Mouse (Mus musculus) neural tube, embryonic 12.5 days (tissue): Measurements from ENCODE around the gene Ank. TPM values are rescaled to one million over a fixed set of nuclear protein-coding genes. Genes with fewer than 3 reads are reported as not detected.

Experiments used
- ATAC-seq: fragments of 200-750 bp; cut with Nextera tagmentation; 2 replicates; pipeline ENCODE4 v1.8.0; 2017; ENCODE audit warnings: low read depth, mild to moderate bottlenecking, moderate TSS enrichment, moderate library complexity; ENCODE audit not compliant: low FRiP score
- H3K27ac ChIP-seq: fragments of 300-500 bp; sonication (generic); 2 replicates; pipeline ENCODE4 v1.5.1; 2016
- H3K27me3 ChIP-seq: fragments of 300-500 bp; sonication (generic); replicated peaks from 2 replicates; pipeline ENCODE4 v1.6.1; 2016; ENCODE audit warnings: mild to moderate bottlenecking
- H3K36me3 ChIP-seq: fragments of 300-500 bp; sonication (generic); 2 replicates; pipeline ENCODE4 v1.6.1; 2016; ENCODE audit warnings: mild to moderate bottlenecking
- H3K4me1 ChIP-seq: fragments of 300-500 bp; sonication (generic); 2 replicates; pipeline ENCODE4 v1.6.1; 2016
- H3K4me2 ChIP-seq: fragments of 300-500 bp; sonication (generic); replicated peaks from 2 replicates; pipeline ENCODE4 v1.6.1; 2016; ENCODE audit warnings: mild to moderate bottlenecking
- H3K4me3 ChIP-seq: fragments of 300-500 bp; sonication (generic); 2 replicates; pipeline ENCODE4 v1.5.1; 2016
- H3K9ac ChIP-seq: fragments of 300-500 bp; sonication (generic); 2 replicates; pipeline ENCODE4 v1.6.1; 2016; ENCODE audit warnings: mild to moderate bottlenecking
- H3K9me3 ChIP-seq: fragments of 300-500 bp; sonication (generic); 2 replicates; pipeline ENCODE4 v1.6.1; 2016; ENCODE audit warnings: mild to moderate bottlenecking
- WGBS: fragments of 180-500 bp; shearing (Covaris S2); methylation state at CpG from one replicate; pipeline ENCODE4 v1.1.7; 2016; 5-methylcytosine and 5-hydroxymethylcytosine counted together
- polyA plus RNA-seq: library from polyadenylated mRNA; unstranded; fragments of >200 nt; fragmentation: Nextera tagmentation; extraction: Ambion mirVana; gene quantifications from 2 replicates; pipeline ENCODE4 v1.2.1, GENCODE M21; 2016

The Ank gene
- polyA plus RNA-seq, 1 experiment from 2014 or later = 12.3 TPM

GRCm38 (mm10) chr15:27625014-27625889 is 158.8 kb downstream of the Ank start:
- 90% methylated on average over 13 of the region's 13 CpGs for WGBS
- H3K4me2 ChIP-seq = no peak overlapping the region
- ATAC-seq = no peak
- no peak overlapping the region for H3K4me3 ChIP-seq
- H3K27ac ChIP-seq = no peak overlapping the region
- no peaks in the 10 kb centered on the region for H3K27me3 ChIP-seq
- H3K36me3 ChIP-seq = peaks cover 23% of the 10 kb centered on the region
- H3K9ac ChIP-seq = no peak overlapping the region
- peaks cover 21% of the 10 kb centered on the region for H3K4me1 ChIP-seq
- no peaks in the 10 kb centered on the region for H3K9me3 ChIP-seq

- H3K4me2 ChIP-seq = no peak overlapping the region
- H3K4me3 ChIP-seq = no peak overlapping the region
- peaks cover 23% of the 10 kb centered on the region for H3K36me3 ChIP-seq
- H3K9ac ChIP-seq = no peak overlapping the region
- H3K4me1 ChIP-seq = peaks cover 21% of the 10 kb centered on the region
- ATAC-seq = no peak
- WGBS = 92% methylated on average over 10 of the region's 10 CpGs
- H3K27ac ChIP-seq = no peak overlapping the region
- H3K9me3 ChIP-seq = no peaks in the 10 kb centered on the region
- H3K27me3 ChIP-seq = no peaks in the 10 kb centered on the region
Measured at GRCm38 (mm10) chr15:27625890-27626255, 159.4 kb downstream of the Ank start.

GRCm38 (mm10) chr15:27626314-27626713 is 159.8 kb downstream of the Ank start:
- Histone ChIP-seq H3K27me3 (no peaks in the 10 kb centered on the region), H3K9me3 (no peaks in the 10 kb centered on the region), H3K4me3 (no peak overlapping the region), H3K4me1 (peaks cover 21% of the 10 kb centered on the region), H3K36me3 (peaks cover 19% of the 10 kb centered on the region), H3K4me2 (no peak overlapping the region), H3K27ac (no peak overlapping the region), H3K9ac (no peak overlapping the region)
- WGBS = 95% methylated on average over 1 of the region's 1 CpGs
- ATAC-seq = no peak

GRCm38 (mm10) chr15:27627794-27628193 is 161.3 kb downstream of the Ank start:
- no peak overlapping the region for H3K4me3 ChIP-seq
- H3K27me3 ChIP-seq = no peaks in the 10 kb centered on the region

GRCm38 (mm10) chr15:27629046-27629445 is 162.6 kb downstream of the Ank start:
- peak overlapping the region; percentile 84 for H3K4me2 ChIP-seq
- H3K4me3 ChIP-seq = no peak overlapping the region
- no peak overlapping the region for H3K9ac ChIP-seq
- no peaks in the 10 kb centered on the region for H3K9me3 ChIP-seq
- H3K27me3 ChIP-seq = no peaks in the 10 kb centered on the region
- ATAC-seq = no peak
- H3K27ac ChIP-seq = no peak overlapping the region
- peaks cover 21% of the 10 kb centered on the region for H3K4me1 ChIP-seq
- 83% methylated on average over 4 of the region's 4 CpGs for WGBS
- peaks cover 12% of the 10 kb centered on the region; the same call in 1 of the 2 replicates for H3K36me3 ChIP-seq

More at GRCm38 (mm10) chr15:27627794-27628193, 161.3 kb downstream of the Ank start:
- Histone ChIP-seq H3K4me2 (no peak overlapping the region), H3K27ac (no peak overlapping the region), H3K36me3 (peaks cover 17% of the 10 kb centered on the region; the same call in 1 of the 2 replicates), H3K9me3 (no peaks in the 10 kb centered on the region), H3K9ac (no peak overlapping the region), H3K4me1 (peaks cover 21% of the 10 kb centered on the region)
- no peak for ATAC-seq
- whole genome bisulfite sequencing = 95% methylated on average over 9 of the region's 9 CpGs

GRCm38 (mm10) chr15:27629800-27630600 is 163.5 kb downstream of the Ank start:
- Histone ChIP-seq H3K4me2 (peak overlapping the region; percentile 84), H3K4me1 (peaks cover 21% of the 10 kb centered on the region), H3K9ac (peak overlapping the region; percentile 82), H3K4me3 (peak overlapping the region; percentile 90), H3K27ac (no peak overlapping the region), H3K36me3 (peaks cover 12% of the 10 kb centered on the region; the same call in 1 of the 2 replicates), H3K9me3 (no peaks in the 10 kb centered on the region), H3K27me3 (no peaks in the 10 kb centered on the region)
- 2% methylated on average over 53 of the region's 53 CpGs for WGBS
- ATAC-seq = peak; percentile 84

- Histone ChIP-seq H3K27me3 (no peaks in the 10 kb centered on the region), H3K4me3 (peak within 1 kb of the TSS; percentile 90), H3K9ac (peak within 1 kb of the TSS; percentile 82), H3K27ac (no peak within 1 kb of the TSS), H3K36me3 (peaks cover 8% of the 10 kb centered on the region; the same call in 1 of the 2 replicates), H3K9me3 (no peaks in the 10 kb centered on the region), H3K4me1 (peaks cover 21% of the 10 kb centered on the region), H3K4me2 (peak within 1 kb of the TSS; percentile 84)
- 6% methylated on average over 56 of the region's 56 CpGs for WGBS
- ATAC-seq = peak; percentile 99
Measured at GRCm38 (mm10) chr15:27630601-27631383, 164.3 kb downstream of the Ank start, which contains the start of gene Otulin. Gene Otulin (minus strand): TSS chr15:27630693.

GRCm38 (mm10) chr15:27633941-27634900 is 167.7 kb downstream of the Ank start:
- Histone ChIP-seq H3K9me3 (no peaks in the 10 kb centered on the region), H3K27ac (no peak overlapping the region), H3K4me1 (peaks cover 9% of the 10 kb centered on the region), H3K27me3 (no peaks in the 10 kb centered on the region), H3K9ac (no peak overlapping the region), H3K4me3 (no peak overlapping the region), H3K36me3 (no peaks in the 10 kb centered on the region), H3K4me2 (no peak overlapping the region)
- ATAC-seq = no peak
- WGBS = 85% methylated on average over 8 of the region's 8 CpGs

GRCm38 (mm10) chr15:27641171-27641570 is 174.7 kb downstream of the Ank start:
- Histone ChIP-seq H3K27me3 (no peaks in the 10 kb centered on the region), H3K4me2 (no peak overlapping the region), H3K36me3 (no peaks in the 10 kb centered on the region), H3K4me3 (no peak overlapping the region), H3K27ac (no peak overlapping the region), H3K9ac (no peak overlapping the region), H3K9me3 (no peaks in the 10 kb centered on the region), H3K4me1 (no peaks in the 10 kb centered on the region)
- no peak for ATAC-seq
- 82% methylated on average over 12 of the region's 12 CpGs for WGBS

- ATAC-seq = no peak
Measured at GRCm38 (mm10) chr15:27642895-27643294, 176.4 kb downstream of the Ank start.

More at GRCm38 (mm10) chr15:27642895-27643294, 176.4 kb downstream of the Ank start:
- Histone ChIP-seq H3K4me2 (no peak overlapping the region), H3K27me3 (no peaks in the 10 kb centered on the region), H3K4me1 (no peaks in the 10 kb centered on the region), H3K27ac (no peak overlapping the region), H3K9ac (no peak overlapping the region), H3K36me3 (no peaks in the 10 kb centered on the region), H3K9me3 (no peaks in the 10 kb centered on the region), H3K4me3 (no peak overlapping the region)
- 89% methylated on average over 3 of the region's 3 CpGs for WGBS
